Mouse (Mus musculus): ENCODE data around the gene Lrch3.

Lrch3 gene

GRCm38 (mm10) chr16:32984631-32985030, 70.7 kb downstream of the Lrch3 start:
- no peak for DNase-seq (ENCODE audit: low read depth, low spot score)

GRCm38 (mm10) chr16:32992158-32992557, 78.3 kb downstream of the Lrch3 start:
- DNase-seq (ENCODE audit: low read depth, low spot score): no peak

- no peak for DNase-seq (ENCODE audit: low read depth, low spot score)
Measured at GRCm38 (mm10) chr16:33005216-33005615, 91.3 kb downstream of the Lrch3 start.

DNA sequence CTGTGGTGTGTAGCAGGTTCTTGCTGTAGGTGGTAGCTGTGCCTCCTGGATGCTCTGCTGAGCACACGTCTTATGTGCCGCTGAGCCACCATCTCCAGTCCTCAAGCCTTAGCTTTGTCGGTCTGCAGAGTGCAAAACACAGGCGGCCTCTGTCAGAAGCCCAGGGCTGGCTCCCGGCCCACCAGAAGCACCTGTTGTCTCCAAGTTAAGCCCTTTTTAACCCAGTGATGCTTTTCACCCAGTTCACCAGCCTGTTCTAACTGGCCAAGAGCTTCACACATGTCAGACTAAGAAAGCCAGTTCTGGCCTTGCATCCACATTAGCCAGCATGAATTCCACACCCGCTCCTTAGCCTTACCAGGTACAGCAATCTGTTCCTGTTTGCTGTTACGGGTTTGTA, 93.0 kb downstream of the Lrch3 start:
- DNase-seq (ENCODE audit: low read depth, low spot score): no peak

DNA sequence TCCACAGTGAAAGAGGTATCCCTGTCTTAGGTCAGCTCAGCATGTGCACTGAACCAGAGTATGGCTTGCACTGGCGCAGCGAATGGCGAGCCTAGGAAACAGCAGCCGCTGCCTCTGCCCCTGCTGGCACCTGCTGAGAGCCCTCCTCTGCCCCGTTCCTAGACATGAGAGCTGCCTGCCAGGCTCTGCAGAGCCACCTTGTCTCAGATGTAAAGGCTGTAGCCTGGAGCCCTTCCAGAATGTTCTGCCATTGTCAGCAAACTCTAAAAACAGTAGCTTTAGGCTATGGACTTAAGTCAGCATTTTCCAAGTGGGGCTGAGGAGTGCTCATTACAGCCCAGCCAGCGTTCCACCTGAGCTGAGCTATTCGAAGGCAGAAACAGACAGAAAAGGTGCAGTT, 93.5 kb downstream of the Lrch3 start:
- DNase-seq (ENCODE audit: low read depth, low spot score): no peak

GRCm38 (mm10) chr16:33010166-33010565, 96.3 kb downstream of the Lrch3 start:
- no peak for DNase-seq (ENCODE audit: low read depth, low spot score)

GRCm38 (mm10) chr16:33013801-33014200, 99.9 kb downstream of the Lrch3 start:
- no peak for DNase-seq (ENCODE audit: low read depth, low spot score)

DNA sequence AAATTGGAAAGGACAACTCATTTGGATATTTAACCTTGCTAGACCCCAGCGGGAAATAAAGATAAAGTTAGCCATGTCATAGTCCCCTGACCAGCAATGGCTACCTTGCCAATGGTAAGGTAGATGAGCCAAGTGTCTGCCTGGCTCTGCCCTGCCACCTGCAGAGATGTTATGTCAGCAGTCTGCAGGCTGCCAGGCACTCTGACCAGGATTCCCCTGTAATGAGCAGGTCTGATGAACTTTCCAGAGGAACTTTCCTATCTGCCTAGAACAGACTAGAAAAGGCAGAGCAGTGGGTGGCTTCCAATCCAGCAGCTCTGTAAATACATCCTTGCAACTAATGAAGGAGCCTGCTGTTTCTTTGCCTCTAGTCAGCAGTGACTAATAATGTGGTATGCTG, 101.0 kb downstream of the Lrch3 start:
- no peak for DNase-seq (ENCODE audit: low read depth, low spot score)

DNA sequence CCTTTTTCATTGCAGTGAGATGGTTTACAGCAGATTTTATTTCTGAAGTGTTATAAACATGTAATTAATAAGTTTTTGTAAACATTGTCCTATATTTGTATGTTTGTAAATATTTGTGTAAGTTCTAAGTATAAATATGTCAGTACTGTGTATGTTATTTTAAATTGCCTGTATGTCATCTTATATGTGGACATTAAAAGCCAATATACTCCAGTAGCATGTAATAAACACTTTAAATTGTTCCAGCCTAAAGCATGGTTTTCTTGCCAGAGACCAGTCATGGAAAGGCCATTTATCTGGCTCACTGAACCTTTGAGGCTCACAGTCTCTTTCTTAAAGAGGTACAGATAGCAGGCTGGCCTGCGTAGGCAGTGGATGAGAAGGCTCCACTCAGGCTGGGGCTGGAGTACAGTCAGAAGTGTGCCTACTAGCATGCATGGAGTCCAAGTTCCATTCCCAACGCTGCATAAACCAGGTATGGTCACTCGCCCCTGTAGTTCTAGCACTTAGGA, 101.6 kb downstream of the Lrch3 start:
- DNase-seq (ENCODE audit: low read depth, low spot score): no peak

DNA sequence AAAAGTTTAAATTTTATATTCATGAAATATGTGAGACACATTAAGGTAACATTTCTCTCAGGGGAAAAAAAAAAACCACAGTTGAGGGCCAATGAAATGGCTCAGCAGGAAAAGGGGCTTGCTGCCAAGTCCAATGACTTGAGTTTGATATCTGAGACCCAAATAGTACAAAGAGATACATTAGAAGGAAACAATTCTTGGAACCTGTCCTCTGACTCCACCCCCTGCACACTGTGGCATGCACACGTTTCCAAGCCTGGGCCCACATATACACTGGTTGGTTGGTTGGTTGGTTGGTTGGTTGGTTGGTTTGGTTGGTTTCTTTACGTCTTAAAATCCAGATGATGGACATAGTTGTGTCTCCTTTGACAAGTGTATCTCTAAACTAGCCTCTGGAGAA, 102.1 kb downstream of the Lrch3 start:
- DNase-seq (ENCODE audit: low read depth, low spot score): no peak

- no peak for DNase-seq (ENCODE audit: low read depth, low spot score)
Measured at GRCm38 (mm10) chr16:33017677-33018349, 103.9 kb downstream of the Lrch3 start.

DNA sequence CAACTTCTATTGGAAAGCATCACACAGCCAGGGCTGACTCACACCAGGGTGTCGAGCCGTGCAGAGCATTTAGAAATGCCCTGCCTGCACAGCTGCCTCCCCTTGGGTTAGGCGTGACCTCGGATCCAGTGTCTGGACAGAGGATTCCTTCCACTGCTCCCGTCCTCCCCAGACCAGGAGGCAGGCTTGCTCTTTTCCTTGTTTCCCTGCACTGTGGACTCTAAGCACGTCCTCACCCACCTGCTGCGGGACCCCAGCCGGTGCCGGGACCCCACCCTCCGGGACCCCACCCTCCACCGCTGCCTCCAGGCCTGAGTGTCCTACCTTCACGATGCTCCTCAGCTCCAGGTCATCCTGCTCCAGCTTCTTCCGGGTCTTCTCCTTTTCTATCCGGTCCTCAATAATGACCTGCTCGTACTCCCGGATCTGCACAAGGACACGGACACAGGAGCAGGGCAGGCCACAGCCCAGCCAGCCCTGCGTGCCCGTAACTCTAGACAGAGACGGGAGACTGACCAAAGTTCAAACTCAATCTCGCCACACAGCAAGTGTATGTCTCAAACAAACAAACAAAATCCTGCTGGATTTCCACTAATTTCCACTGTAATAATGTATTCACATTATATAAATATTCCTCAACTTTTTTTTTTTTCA, 105.3 kb downstream of the Lrch3 start:
- DNase-seq (ENCODE audit: low read depth, low spot score): no peak

- DNase-seq (ENCODE audit: low read depth, low spot score): no peak
Measured at GRCm38 (mm10) chr16:33021381-33021780, 107.5 kb downstream of the Lrch3 start.

DNA sequence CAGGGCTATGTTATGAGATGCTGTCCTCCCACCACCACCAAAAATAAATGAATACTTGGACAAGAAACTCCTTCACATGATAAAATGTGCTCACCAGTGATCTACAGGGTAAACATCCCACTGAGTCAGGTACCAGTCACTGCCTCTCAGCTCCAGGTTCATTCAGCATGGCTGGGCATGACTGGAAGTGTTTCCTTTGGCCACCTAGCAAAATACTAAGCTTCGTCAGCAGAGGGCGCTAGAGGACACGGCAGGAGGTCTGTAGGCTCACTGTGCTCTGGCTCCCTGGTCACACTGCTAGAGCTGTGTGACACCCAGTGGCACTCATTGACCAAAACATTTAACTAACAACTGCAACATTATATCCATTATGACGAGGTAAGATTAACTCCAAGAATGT, 109.8 kb downstream of the Lrch3 start:
- peak; percentile 72 for DNase-seq (ENCODE audit: low read depth, low spot score)

GRCm38 (mm10) chr16:33024456-33025104, 110.7 kb downstream of the Lrch3 start:
- no peak for DNase-seq (ENCODE audit: low read depth, low spot score)

DNA sequence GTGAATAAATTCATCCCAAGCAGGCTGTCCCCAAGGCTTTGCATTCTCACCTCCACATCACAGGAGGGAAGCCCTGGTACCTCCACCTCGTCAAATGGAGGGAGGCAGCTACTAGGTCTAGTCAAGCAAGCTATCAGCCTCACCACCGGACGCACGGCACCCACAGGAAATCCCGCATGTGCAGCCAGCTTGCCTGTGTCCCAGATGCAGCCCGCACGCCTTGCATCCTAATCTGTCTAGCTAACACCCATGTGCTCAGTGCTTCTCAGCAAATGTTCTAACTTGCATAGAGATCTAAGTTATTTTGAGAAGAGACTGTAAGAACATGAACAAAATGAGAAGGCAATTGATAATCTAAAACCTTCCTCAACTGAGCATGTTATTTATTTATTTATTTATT, 112.5 kb downstream of the Lrch3 start:
- DNase-seq (ENCODE audit: low read depth, low spot score): no peak

DNA sequence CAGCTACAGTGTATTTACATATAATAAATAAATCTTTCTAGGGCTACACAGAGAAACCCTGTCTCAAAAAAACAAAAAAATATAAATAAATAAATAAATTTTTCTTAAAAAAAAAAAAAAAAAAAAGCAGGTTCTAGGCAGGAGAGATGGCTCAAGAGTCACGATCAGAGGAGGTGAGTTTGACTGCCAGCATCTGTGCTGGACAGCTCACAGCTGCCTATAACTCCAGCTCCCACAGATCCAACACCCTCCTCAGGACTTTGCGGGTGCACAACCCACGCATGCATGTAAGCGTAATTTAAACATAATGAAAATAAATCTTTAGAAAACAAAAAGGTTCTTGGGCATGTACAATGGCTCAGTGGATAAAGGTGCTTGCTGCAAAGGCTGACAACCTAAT, 122.1 kb downstream of the Lrch3 start:
- no peak for DNase-seq (ENCODE audit: low read depth, low spot score)

DNA sequence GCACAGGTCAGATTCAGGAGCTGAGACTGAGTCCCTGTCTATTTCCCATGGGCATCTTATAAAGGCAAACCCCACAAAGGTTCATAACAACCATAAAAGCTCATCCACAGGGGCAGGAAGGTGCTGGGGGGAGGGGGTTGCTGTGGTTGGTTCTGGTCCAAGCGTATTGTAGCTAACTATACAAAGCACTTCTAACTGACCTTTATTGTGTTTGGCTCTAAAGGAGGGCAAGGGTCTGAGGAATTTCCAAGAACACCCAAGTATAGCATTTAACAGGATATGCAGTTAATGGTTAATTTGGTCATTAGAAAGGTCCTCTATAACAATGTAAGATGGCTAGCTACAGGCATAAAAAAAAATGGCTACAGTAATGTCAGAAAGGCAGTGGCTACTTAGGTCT, 128.8 kb downstream of the Lrch3 start:
- no peak for DNase-seq (ENCODE audit: low read depth, low spot score)

DNA sequence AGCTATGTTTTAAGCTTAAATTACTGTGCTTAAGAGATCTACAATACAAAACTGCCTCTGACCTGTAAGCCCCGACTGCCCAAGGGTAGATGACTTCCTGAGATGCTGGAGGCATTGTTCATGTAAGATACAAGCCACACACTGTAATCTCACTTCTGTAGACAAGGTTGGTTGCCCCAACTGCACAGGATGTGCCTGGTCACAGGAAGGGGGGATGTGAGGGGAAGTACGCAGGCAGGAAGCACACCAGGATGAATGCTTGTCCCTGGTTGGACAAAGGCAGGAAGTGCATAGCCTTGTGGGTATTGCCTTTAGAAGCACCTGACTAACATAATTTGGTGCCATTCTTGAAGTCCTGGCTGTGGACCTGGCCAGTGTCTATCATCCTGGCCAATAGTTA, 129.4 kb downstream of the Lrch3 start:
- no peak for DNase-seq (ENCODE audit: low read depth, low spot score)

DNA sequence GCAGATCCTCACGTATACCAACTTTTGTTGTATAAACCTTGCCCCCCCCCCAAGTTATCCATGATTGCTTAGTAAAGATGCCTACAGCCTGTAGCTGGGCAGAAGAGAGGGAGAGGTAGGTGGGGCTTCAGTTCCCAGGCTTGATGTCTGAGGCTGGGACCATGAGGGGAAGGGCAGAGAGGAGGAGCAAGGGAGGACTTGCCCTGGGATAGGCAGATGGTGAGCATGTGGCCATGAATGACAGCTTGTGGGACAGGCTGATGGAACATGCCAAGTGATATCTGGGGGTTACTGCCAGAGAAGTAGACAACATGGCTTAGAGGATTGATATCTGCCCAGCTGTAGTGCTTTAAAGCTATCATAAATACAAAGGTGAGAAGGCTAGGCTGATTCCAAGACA, 134.1 kb downstream of the Lrch3 start:
- DNase-seq (ENCODE audit: low read depth, low spot score): no peak

GRCm38 (mm10) chr16:33048686-33049085, 134.8 kb downstream of the Lrch3 start:
- no peak for DNase-seq (ENCODE audit: low read depth, low spot score)

GRCm38 (mm10) chr16:33049809-33050208, 135.9 kb downstream of the Lrch3 start:
- DNase-seq (ENCODE audit: low read depth, low spot score): no peak

DNA sequence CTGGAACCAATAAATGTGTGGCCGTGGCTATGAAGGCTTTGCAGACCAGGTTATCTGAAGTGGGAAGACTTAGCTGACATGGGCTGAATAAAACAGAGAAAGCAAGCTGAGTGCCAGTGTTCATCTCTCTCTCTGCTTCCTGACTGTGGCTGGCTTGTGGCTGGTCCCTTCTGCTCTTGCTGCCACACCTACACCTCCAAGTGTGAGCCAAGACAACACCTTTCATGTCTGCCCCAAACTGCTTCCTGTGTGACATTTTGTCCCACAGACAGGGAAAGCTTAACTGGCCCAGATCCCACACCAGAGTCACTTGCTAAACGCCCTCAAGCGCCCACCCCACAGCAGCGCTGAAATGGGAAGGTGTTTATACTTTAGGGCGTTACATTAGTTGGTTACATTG, 139.2 kb downstream of the Lrch3 start:
- DNase-seq (ENCODE audit: low read depth, low spot score): no peak

Measured in embryo, embryonic 11.5 days (tissue).